Mouse (Mus musculus): ENCODE measurements around the gene Epb41l3. TPM values are rescaled to one million over a fixed set of nuclear protein-coding genes. Genes with fewer than 3 reads are reported as not detected.

Epb41l3 gene
- polyA plus RNA-seq, 1 experiment from 2014 or later = 134 TPM

DNA sequence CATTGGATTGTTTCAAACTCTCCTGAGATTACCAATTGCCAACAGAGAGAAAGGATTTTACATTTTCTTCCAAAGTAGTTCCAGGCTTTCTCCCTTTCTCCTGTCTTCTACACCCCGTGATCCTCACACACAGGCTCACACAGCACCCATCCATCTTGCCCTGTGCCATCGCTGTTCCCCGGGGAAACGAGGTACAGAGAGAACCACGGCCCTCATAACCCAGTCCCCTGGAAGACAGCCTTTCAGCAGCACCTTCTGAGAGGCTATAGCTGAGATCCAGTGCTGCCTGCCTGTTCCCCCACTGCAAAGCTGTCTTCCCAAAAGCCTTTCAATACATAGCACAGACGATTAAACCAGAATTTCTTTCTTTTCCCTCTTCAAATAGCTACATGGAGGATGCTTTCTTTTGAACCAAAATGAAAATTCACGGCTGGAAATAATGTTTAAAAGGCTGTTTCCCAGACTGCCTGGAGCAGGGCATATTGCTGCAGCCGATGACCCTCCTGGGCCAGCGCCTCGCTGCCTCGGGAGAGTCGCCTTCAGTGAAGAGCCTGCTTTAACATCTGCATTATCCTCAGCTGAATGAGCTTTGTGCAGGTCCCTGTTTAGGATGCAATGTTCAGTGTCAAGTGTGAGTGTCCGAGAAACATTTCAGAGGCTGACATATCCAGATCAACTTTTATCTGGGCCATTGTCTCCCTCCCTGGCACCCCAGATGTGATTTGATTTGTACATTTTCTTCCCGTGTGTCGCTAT lies 188.5 kb downstream of the Epb41l3 start:
- no peak for ATAC-seq (ENCODE audit: low FRiP score)
- Histone ChIP-seq H3K4me1 (peaks cover 22% of the 10 kb centered on the region), H3K9ac (replicated peaks) (no peak overlapping the region), H3K27ac (replicated peaks) (peak overlapping the region; percentile 68), H3K9me3 (replicated peaks) (no peaks in the 10 kb centered on the region), H3K27me3 (replicated peaks) (no peaks in the 10 kb centered on the region), H3K4me3 (replicated peaks) (no peak overlapping the region), H3K36me3 (peaks cover 10% of the 10 kb centered on the region), H3K4me2 (no peak overlapping the region)
- WGBS = 34% methylated on average over 15 of the region's 15 CpGs

DNA sequence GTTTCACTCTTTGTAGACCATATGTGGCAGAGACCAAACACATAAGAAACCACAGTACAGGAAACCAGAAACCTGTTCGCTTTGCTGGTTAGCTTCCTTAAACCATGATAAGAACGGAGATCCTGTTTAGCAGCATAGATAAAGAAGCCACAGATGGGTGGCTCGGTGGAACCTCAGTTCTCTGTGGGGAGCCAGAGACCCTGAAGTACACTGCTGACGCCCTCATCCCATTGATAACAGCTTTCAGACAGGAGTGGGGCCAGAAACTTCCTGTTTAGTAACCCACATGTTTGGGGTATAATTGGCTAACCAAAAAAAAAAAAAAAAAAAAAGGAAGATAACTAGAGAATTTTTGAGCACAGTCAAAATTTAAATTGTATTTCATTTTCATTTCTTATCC lies 189.7 kb downstream of the Epb41l3 start:
- 62% methylated on average over 4 of the region's 4 CpGs for WGBS
- ATAC-seq (ENCODE audit: low FRiP score) = no peak
- H3K36me3 ChIP-seq = peaks cover 1% of the 10 kb centered on the region; the same call in 1 of the 2 replicates
- H3K4me2 ChIP-seq = no peak overlapping the region
- H3K4me1 ChIP-seq = peaks cover 22% of the 10 kb centered on the region
- H3K9ac ChIP-seq (replicated peaks) = no peak overlapping the region
- H3K27me3 ChIP-seq (replicated peaks) = no peaks in the 10 kb centered on the region
- H3K4me3 ChIP-seq (replicated peaks) = no peak overlapping the region
- H3K27ac ChIP-seq (replicated peaks) = no peak overlapping the region
- H3K9me3 ChIP-seq (replicated peaks) = no peaks in the 10 kb centered on the region

DNA sequence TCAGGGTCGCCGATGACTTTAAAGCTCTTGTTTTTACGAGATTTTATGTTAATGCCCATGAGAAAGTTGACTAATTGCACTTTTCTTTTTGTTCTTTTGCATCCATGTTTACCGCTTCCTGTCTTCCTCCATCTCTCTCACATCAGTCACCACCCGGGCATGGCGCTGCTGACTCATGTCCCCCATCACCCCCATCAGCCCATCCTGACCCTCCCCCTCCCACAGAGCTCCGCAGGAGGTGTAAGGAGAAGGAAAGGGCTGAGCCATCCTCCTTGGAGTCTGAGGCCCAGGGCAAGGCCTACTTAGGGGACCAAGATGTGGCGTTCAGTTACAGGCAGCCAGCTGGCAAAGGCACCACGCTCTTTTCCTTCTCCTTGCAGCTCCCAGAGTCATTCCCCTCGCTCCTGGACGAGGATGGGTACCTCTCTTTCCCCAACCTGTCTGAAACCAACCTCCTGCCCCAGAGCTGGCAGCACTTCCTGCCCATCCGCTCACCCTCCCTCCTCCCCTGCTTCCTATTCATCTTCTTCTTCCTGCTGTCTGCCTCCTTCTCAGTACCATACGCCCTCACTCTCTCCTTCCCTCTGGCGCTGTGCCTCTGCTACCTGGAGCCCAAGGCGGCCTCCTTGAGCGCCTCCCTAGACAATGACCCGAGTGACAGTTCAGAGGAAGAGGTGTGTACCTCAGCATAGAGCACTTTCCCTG lies 190.4 kb downstream of the Epb41l3 start:
- no peak for ATAC-seq (ENCODE audit: low FRiP score)
- Histone ChIP-seq H3K27me3 (replicated peaks) (no peaks in the 10 kb centered on the region), H3K27ac (replicated peaks) (no peak overlapping the region), H3K9me3 (replicated peaks) (no peaks in the 10 kb centered on the region), H3K4me2 (no peak overlapping the region), H3K9ac (replicated peaks) (no peak overlapping the region), H3K36me3 (peaks cover 3% of the 10 kb centered on the region; the same call in 1 of the 2 replicates), H3K4me3 (replicated peaks) (no peak overlapping the region), H3K4me1 (peaks cover 22% of the 10 kb centered on the region)
- WGBS = 59% methylated on average over 17 of the region's 17 CpGs

DNA sequence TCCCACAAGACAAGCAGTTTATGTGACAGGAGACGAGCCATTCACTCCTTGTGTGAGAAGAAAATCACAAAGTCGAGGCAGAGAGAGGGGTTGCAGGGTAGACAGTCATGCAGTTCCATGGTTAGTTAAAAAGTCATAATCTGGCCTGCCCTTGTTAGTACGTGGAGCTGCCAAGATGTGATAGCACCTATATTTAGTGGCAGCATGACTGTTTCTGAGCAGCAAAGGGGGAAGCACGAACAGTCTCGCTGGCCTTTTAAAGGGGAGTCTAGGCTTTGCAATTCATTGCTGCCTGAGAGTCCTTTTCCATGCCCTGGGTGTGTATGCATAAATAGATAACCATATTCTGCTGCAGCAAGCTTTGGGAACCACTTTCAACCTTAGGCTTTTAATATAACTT lies 191.5 kb downstream of the Epb41l3 start:
- no peak overlapping the region for H3K4me3 ChIP-seq (replicated peaks)
- no peaks in the 10 kb centered on the region for H3K9me3 ChIP-seq (replicated peaks)
- no peak for ATAC-seq (ENCODE audit: low FRiP score)
- no peak overlapping the region; the same call in 1 of the 2 replicates for H3K9ac ChIP-seq (replicated peaks)
- H3K4me2 ChIP-seq = no peak overlapping the region
- WGBS = 83% methylated on average over 5 of the region's 5 CpGs
- peaks cover 17% of the 10 kb centered on the region for H3K4me1 ChIP-seq
- H3K27ac ChIP-seq (replicated peaks) = no peak overlapping the region
- no peaks in the 10 kb centered on the region for H3K27me3 ChIP-seq (replicated peaks)
- H3K36me3 ChIP-seq = peaks cover 3% of the 10 kb centered on the region; the same call in 1 of the 2 replicates

DNA sequence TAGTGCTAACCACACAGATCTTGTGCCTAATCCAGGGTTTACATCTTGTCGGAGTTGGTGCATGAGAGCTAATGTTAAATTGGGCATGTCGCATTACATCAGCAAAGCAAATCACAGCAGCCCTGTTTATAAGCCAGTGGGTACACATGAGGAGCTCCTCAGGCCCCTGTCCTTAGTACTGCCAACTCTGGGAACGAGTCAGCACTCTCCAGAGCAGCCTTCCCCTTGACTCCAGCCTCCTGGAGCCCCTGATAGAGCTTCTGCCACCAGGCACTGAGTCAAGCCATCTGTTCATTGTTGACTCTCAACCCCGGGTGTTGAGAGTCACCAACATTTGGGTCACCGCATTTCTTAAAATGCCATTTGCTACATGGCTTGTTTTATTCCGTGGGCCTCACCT lies 192.0 kb downstream of the Epb41l3 start:
- Histone ChIP-seq H3K27ac (replicated peaks) (no peak overlapping the region; the same call in 1 of the 2 replicates), H3K9ac (replicated peaks) (no peak overlapping the region), H3K36me3 (peaks cover 3% of the 10 kb centered on the region; the same call in 1 of the 2 replicates), H3K27me3 (replicated peaks) (no peaks in the 10 kb centered on the region), H3K4me1 (peaks cover 17% of the 10 kb centered on the region), H3K4me2 (no peak overlapping the region), H3K4me3 (replicated peaks) (no peak overlapping the region), H3K9me3 (replicated peaks) (no peaks in the 10 kb centered on the region)
- WGBS = 46% methylated on average over 6 of the region's 6 CpGs
- no peak for ATAC-seq (ENCODE audit: low FRiP score)

DNA sequence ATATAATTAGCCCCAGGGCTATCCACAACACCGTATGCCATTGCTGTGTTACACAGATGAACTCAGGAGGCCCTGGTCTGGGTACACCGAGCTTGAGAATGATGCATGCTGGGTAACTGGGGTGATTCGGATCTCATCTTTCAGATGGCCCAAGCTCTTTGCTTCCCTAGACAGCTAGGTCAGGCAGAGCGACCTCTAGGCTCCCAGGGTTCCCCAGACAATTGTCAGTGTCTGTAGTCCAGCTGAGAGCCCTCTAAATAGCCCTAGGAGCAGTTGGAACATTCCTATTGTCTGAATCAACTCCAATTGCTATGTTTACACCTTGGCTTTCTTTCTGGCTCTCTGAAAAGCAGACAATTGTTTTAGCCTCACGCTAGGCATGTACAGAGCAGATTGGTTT lies 201.9 kb downstream of the Epb41l3 start:
- Histone ChIP-seq H3K27ac (replicated peaks) (no peak overlapping the region), H3K9me3 (replicated peaks) (no peaks in the 10 kb centered on the region), H3K4me1 (no peaks in the 10 kb centered on the region), H3K4me3 (replicated peaks) (no peak overlapping the region), H3K9ac (replicated peaks) (no peak overlapping the region), H3K36me3 (peaks cover 5% of the 10 kb centered on the region), H3K4me2 (no peak overlapping the region), H3K27me3 (replicated peaks) (no peaks in the 10 kb centered on the region)
- 16% methylated on average over 5 of the region's 5 CpGs for WGBS
- no peak for ATAC-seq (ENCODE audit: low FRiP score)

DNA sequence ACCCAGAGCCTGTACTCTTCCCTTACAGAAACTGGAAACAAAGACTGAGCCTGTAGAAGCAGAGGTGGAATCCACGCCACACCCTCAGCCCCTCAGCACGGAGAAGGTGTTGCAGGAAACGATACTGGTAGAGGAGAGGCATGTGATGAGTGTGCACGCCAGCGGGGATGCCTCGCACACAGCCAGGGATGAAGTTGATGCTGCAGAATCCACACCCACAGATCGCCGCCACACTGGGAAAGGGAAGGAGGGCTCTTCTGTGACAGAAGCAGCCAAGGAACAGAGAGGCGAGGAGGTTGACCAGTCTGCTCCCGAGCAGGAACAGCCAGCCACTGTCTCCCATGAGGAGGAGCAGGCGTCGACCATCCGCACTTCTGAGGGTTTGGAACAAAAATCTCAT lies 209.0 kb downstream of the Epb41l3 start:
- Histone ChIP-seq H3K27me3 (replicated peaks) (no peaks in the 10 kb centered on the region), H3K27ac (replicated peaks) (no peak overlapping the region), H3K4me2 (no peak overlapping the region), H3K4me3 (replicated peaks) (no peak overlapping the region), H3K9me3 (replicated peaks) (no peaks in the 10 kb centered on the region), H3K9ac (replicated peaks) (no peak overlapping the region), H3K36me3 (peaks cover 64% of the 10 kb centered on the region), H3K4me1 (no peaks in the 10 kb centered on the region)
- WGBS = 96% methylated on average over 13 of the region's 13 CpGs
- ATAC-seq (ENCODE audit: low FRiP score) = no peak

DNA sequence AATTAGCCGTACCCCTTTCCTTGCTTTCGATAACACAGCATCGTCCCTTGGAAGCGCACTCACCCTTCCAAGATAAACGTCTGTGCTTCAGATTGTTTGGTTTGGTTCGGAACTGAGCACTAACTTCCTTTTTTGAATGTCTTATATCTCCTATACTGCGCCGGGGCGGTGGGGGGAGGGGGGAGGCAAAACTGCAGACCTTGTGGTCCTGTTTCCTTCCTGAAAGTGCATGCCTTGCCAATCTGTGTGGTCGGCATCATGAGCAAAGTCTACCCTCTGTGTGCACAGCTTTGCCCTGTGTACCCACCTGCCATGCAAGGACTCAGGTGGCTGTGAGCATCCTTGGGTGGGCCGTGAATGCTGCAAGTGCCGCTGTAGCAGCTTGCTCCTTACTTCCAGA lies 212.6 kb downstream of the Epb41l3 start:
- peaks cover 61% of the 10 kb centered on the region for H3K36me3 ChIP-seq
- H3K4me1 ChIP-seq = no peaks in the 10 kb centered on the region
- H3K27me3 ChIP-seq (replicated peaks) = no peaks in the 10 kb centered on the region
- no peak overlapping the region for H3K4me2 ChIP-seq
- no peak overlapping the region for H3K27ac ChIP-seq (replicated peaks)
- ATAC-seq (ENCODE audit: low FRiP score) = no peak
- H3K4me3 ChIP-seq (replicated peaks) = no peak overlapping the region
- no peaks in the 10 kb centered on the region for H3K9me3 ChIP-seq (replicated peaks)
- H3K9ac ChIP-seq (replicated peaks) = no peak overlapping the region
- 96% methylated on average over 12 of the region's 12 CpGs for WGBS

DNA sequence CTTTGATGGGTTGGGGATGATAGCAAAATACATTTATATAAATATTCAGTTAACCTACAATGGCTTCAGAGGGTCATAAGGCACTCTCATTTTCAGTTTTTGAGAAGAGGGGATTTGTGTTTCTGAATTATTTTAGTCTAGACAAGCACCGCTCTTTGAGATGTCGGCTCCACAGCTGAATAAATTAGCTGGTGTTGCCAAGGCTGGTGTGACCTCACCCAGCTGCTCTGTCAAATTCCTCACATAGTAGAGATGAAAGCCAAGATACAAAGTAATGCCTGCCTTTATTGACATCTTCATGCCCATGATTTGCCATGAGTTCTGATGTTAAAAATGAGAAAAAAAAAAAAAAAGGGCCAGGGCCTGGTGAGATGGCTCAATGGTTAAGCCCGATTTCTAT lies 214.8 kb downstream of the Epb41l3 start:
- no peaks in the 10 kb centered on the region for H3K4me1 ChIP-seq
- no peak overlapping the region for H3K4me2 ChIP-seq
- no peaks in the 10 kb centered on the region for H3K9me3 ChIP-seq (replicated peaks)
- 94% methylated on average over 3 of the region's 3 CpGs for WGBS
- ATAC-seq (ENCODE audit: low FRiP score) = no peak
- peaks cover 48% of the 10 kb centered on the region for H3K36me3 ChIP-seq
- no peaks in the 10 kb centered on the region for H3K27me3 ChIP-seq (replicated peaks)
- no peak overlapping the region for H3K4me3 ChIP-seq (replicated peaks)
- H3K9ac ChIP-seq (replicated peaks) = no peak overlapping the region
- no peak overlapping the region for H3K27ac ChIP-seq (replicated peaks)

DNA sequence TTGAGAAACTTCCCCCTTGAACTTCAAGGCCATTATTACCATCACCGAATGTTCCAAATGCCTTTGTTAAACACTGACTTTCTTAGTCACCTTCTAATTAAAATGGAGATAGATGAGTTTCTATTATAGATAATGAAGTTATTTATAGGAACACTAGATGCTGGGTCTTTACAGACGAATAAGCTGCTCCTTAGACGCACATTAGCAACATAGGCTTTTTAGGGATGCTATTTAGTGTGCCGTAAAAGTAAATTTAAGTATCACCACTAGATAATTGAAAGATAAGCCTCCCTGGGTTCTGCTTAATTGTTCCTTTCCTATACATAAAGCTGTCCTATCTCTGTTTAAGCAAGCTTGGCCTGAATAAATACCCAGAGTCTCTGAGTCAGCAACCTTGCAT lies 226.1 kb downstream of the Epb41l3 start:
- Histone ChIP-seq H3K27ac (replicated peaks) (no peak overlapping the region), H3K9me3 (replicated peaks) (no peaks in the 10 kb centered on the region), H3K4me2 (no peak overlapping the region), H3K9ac (replicated peaks) (no peak overlapping the region), H3K4me3 (replicated peaks) (no peak overlapping the region), H3K36me3 (no peaks in the 10 kb centered on the region), H3K4me1 (no peaks in the 10 kb centered on the region), H3K27me3 (replicated peaks) (no peaks in the 10 kb centered on the region)
- WGBS = 50% methylated on average over 4 of the region's 4 CpGs
- ATAC-seq (ENCODE audit: low FRiP score) = no peak

DNA sequence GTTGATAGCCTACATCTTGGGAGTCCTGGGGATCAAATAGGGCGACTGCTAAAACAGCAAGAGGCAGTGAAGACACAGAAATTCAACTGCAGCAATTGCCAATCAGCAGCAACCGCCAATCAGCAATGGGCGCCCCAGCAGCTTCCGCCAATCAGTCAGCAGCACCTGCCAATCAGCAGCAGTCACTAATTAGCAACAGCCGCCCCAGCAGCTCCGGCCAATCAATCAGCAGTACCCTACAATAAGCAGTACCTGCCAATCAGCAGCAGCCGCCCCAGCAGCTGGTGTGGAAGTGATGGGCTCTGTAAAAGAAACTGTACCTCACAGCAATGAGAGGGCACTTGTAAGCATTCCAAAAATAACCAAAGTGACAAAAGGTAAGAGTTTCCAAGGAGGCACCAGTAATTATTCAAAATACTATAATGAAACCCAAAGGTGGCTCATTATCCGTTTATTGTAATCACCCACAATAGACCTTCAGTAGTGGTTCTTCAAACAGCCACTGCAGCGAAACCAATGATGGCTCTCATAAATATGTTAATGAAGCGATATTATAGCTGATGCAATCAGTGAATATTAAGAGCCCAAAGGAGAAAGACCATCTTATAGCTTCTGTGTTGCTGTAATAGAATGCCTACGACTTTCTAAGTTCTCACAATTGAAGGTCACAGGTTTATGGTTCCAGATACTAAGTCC lies 228.2 kb downstream of the Epb41l3 start:
- H3K9me3 ChIP-seq (replicated peaks) = no peaks in the 10 kb centered on the region
- H3K4me2 ChIP-seq = no peak overlapping the region
- H3K27me3 ChIP-seq (replicated peaks) = no peaks in the 10 kb centered on the region
- no peak overlapping the region for H3K9ac ChIP-seq (replicated peaks)
- 0 out of 2 replicates have a peak, but pooled peaks cover 4% of the 10 kb centered on the region for H3K4me1 ChIP-seq
- H3K36me3 ChIP-seq = no peaks in the 10 kb centered on the region
- no peak overlapping the region for H3K4me3 ChIP-seq (replicated peaks)
- no peak overlapping the region for H3K27ac ChIP-seq (replicated peaks)
- ATAC-seq (ENCODE audit: low FRiP score) = no peak
- WGBS = 63% methylated on average over 11 of the region's 11 CpGs

Measured in neural tube, embryonic 15.5 days (tissue).